Mouse (Mus musculus): ENCODE measurements at regions not wholly inside any gene's neighbourhood (a gene's known extent, or its start where the extent isn't known, plus 50 kb on each side); places are given as distances from the start of the nearest gene placed in this dataset.

- Histone ChIP-seq H3K36me3 (ENCODE audit: control insufficient read depth, insufficient read depth, low read length) (no peaks in the 10 kb centered on the region), H3K4me2 (replicated peaks; ENCODE audit: low read depth) (no peak overlapping the region), H3K9me3 (ENCODE audit: control insufficient read depth, low read length) (no peaks in the 10 kb centered on the region), H3K4me3 (ENCODE audit: low read depth, low read length) (no peak overlapping the region), H3K9ac (ENCODE audit: low read length) (no peak overlapping the region), H3K27me3 (ENCODE audit: control insufficient read depth, insufficient read depth, low read length) (no peaks in the 10 kb centered on the region), H3K27ac (replicated peaks) (no peak overlapping the region), H3K4me1 (replicated peaks; ENCODE audit: control insufficient read depth, insufficient read depth) (no peaks in the 10 kb centered on the region)
- 76% methylated on average over 2 of the region's 2 CpGs for WGBS
- ATAC-seq (ENCODE audit: low FRiP score, low TSS enrichment) (no peak), DNase-seq (ENCODE audit: low spot score) (no peak)
- no peak for TF ChIP-seq CTCF (IDR thresholded peaks at IDR 0.05; ENCODE audit: low read depth)
- TF ChIP-seq EP300 (optimal IDR thresholded peaks at IDR 0.05): no peak
Observed at GRCm38 (mm10) chr2:137553871-137554270, 437.4 kb upstream of the Jag1 start.

- Histone ChIP-seq H3K9ac (ENCODE audit: low read length) (no peak overlapping the region), H3K27ac (replicated peaks) (no peak overlapping the region), H3K4me1 (replicated peaks; ENCODE audit: control insufficient read depth, insufficient read depth) (no peaks in the 10 kb centered on the region), H3K9me3 (ENCODE audit: control insufficient read depth, low read length) (no peaks in the 10 kb centered on the region), H3K27me3 (ENCODE audit: control insufficient read depth, insufficient read depth, low read length) (no peaks in the 10 kb centered on the region), H3K4me2 (replicated peaks; ENCODE audit: low read depth) (no peak overlapping the region), H3K4me3 (ENCODE audit: low read depth, low read length) (no peak overlapping the region), H3K36me3 (ENCODE audit: control insufficient read depth, insufficient read depth, low read length) (no peaks in the 10 kb centered on the region)
- 51% methylated on average over 2 of the region's 2 CpGs for WGBS
- DNase-seq (ENCODE audit: low spot score) (no peak), ATAC-seq (ENCODE audit: low FRiP score, low TSS enrichment) (no peak)
- TF ChIP-seq CTCF (IDR thresholded peaks at IDR 0.05; ENCODE audit: low read depth): no peak
Observed at GRCm38 (mm10) chr2:137536581-137536980, 420.1 kb upstream of the Jag1 start.

- H3K4me3 ChIP-seq (ENCODE audit: low read depth, low read length): no peak overlapping the region
- 64% methylated on average over 2 of the region's 2 CpGs for WGBS
- ATAC-seq (ENCODE audit: low FRiP score, low TSS enrichment): no peak
Observed at GRCm38 (mm10) chr2:137516271-137516670, 399.8 kb upstream of the Jag1 start.

GRCm38 (mm10) chr2:137515043-137515442, 398.6 kb upstream of the Jag1 start:
- Histone ChIP-seq H3K36me3 (ENCODE audit: control insufficient read depth, insufficient read depth, low read length) (no peaks in the 10 kb centered on the region), H3K9ac (ENCODE audit: low read length) (no peak overlapping the region)

More at GRCm38 (mm10) chr2:137516271-137516670, 399.8 kb upstream of the Jag1 start:
- Histone ChIP-seq H3K36me3 (ENCODE audit: control insufficient read depth, insufficient read depth, low read length) (no peaks in the 10 kb centered on the region), H3K4me2 (replicated peaks; ENCODE audit: low read depth) (no peak overlapping the region), H3K9me3 (ENCODE audit: control insufficient read depth, low read length) (no peaks in the 10 kb centered on the region), H3K27ac (replicated peaks) (no peak overlapping the region), H3K9ac (ENCODE audit: low read length) (no peak overlapping the region), H3K27me3 (ENCODE audit: control insufficient read depth, insufficient read depth, low read length) (no peaks in the 10 kb centered on the region), H3K4me1 (replicated peaks; ENCODE audit: control insufficient read depth, insufficient read depth) (no peaks in the 10 kb centered on the region)
- no peak for TF ChIP-seq CTCF (IDR thresholded peaks at IDR 0.05; ENCODE audit: low read depth)
- no peak for TF ChIP-seq EP300 (optimal IDR thresholded peaks at IDR 0.05)
- DNase-seq (ENCODE audit: low spot score): no peak

GRCm38 (mm10) chr2:137513895-137514506, 397.6 kb upstream of the Jag1 start:
- Histone ChIP-seq H3K4me1 (replicated peaks; ENCODE audit: control insufficient read depth, insufficient read depth) (no peaks in the 10 kb centered on the region), H3K4me3 (ENCODE audit: low read depth, low read length) (no peak overlapping the region), H3K9ac (ENCODE audit: low read length) (no peak overlapping the region), H3K27me3 (ENCODE audit: control insufficient read depth, insufficient read depth, low read length) (no peaks in the 10 kb centered on the region), H3K27ac (replicated peaks) (no peak overlapping the region), H3K4me2 (replicated peaks; ENCODE audit: low read depth) (no peak overlapping the region), H3K9me3 (ENCODE audit: control insufficient read depth, low read length) (no peaks in the 10 kb centered on the region), H3K36me3 (ENCODE audit: control insufficient read depth, insufficient read depth, low read length) (no peaks in the 10 kb centered on the region)
- DNase-seq (ENCODE audit: low spot score) (no peak), ATAC-seq (ENCODE audit: low FRiP score, low TSS enrichment) (no peak)
- no peak for TF ChIP-seq EP300 (optimal IDR thresholded peaks at IDR 0.05)
- no peak for TF ChIP-seq CTCF (IDR thresholded peaks at IDR 0.05; ENCODE audit: low read depth)
- WGBS: 43% methylated on average over 2 of the region's 2 CpGs

More at GRCm38 (mm10) chr2:137515043-137515442, 398.6 kb upstream of the Jag1 start:
- no peak overlapping the region for H3K4me3 ChIP-seq (ENCODE audit: low read depth, low read length)
- ATAC-seq (ENCODE audit: low FRiP score, low TSS enrichment) (no peak), DNase-seq (ENCODE audit: low spot score) (no peak)
- WGBS: 73% methylated on average over 3 of the region's 3 CpGs
- H3K4me1 ChIP-seq (replicated peaks; ENCODE audit: control insufficient read depth, insufficient read depth): no peaks in the 10 kb centered on the region
- no peaks in the 10 kb centered on the region for H3K9me3 ChIP-seq (ENCODE audit: control insufficient read depth, low read length)
- H3K4me2 ChIP-seq (replicated peaks; ENCODE audit: low read depth): no peak overlapping the region
- H3K27me3 ChIP-seq (ENCODE audit: control insufficient read depth, insufficient read depth, low read length): no peaks in the 10 kb centered on the region
- no peak overlapping the region for H3K27ac ChIP-seq (replicated peaks)
- TF ChIP-seq EP300 (optimal IDR thresholded peaks at IDR 0.05) (no peak), CTCF (IDR thresholded peaks at IDR 0.05; ENCODE audit: low read depth) (no peak)

- DNase-seq (ENCODE audit: low spot score): no peak
Observed at GRCm38 (mm10) chr2:137510671-137511235, 394.3 kb upstream of the Jag1 start.

More at GRCm38 (mm10) chr2:137510671-137511235, 394.3 kb upstream of the Jag1 start:
- no peaks in the 10 kb centered on the region for H3K27me3 ChIP-seq (ENCODE audit: control insufficient read depth, insufficient read depth, low read length)
- H3K9ac ChIP-seq (ENCODE audit: low read length): no peak overlapping the region
- H3K4me1 ChIP-seq (replicated peaks; ENCODE audit: control insufficient read depth, insufficient read depth): no peaks in the 10 kb centered on the region
- H3K36me3 ChIP-seq (ENCODE audit: control insufficient read depth, insufficient read depth, low read length): no peaks in the 10 kb centered on the region
- no peak for ATAC-seq (ENCODE audit: low FRiP score, low TSS enrichment)
- no peak overlapping the region for H3K27ac ChIP-seq (replicated peaks)
- TF ChIP-seq EP300 (optimal IDR thresholded peaks at IDR 0.05) (no peak), CTCF (IDR thresholded peaks at IDR 0.05; ENCODE audit: low read depth) (no peak)
- no peaks in the 10 kb centered on the region for H3K9me3 ChIP-seq (ENCODE audit: control insufficient read depth, low read length)
- WGBS: 77% methylated on average over 3 of the region's 3 CpGs
- H3K4me3 ChIP-seq (ENCODE audit: low read depth, low read length): no peak overlapping the region
- H3K4me2 ChIP-seq (replicated peaks; ENCODE audit: low read depth): no peak overlapping the region

All from stomach, postnatal 0 days (tissue).